Mouse (Mus musculus) stomach, postnatal 0 days (tissue): Measurements from ENCODE around the gene Ccnl1.

Experiments used
- CTCF ChIP-seq: IDR thresholded peaks from 2 replicates; pipeline ENCODE4 v1.5.1; 2016; ENCODE audit warnings: antibody characterized with exemption, low read depth, mild to moderate bottlenecking, moderate library complexity
- EP300 ChIP-seq: optimal IDR thresholded peaks from 2 replicates; pipeline ENCODE3; 2016; ENCODE audit warnings: antibody characterized with exemption

DNA sequence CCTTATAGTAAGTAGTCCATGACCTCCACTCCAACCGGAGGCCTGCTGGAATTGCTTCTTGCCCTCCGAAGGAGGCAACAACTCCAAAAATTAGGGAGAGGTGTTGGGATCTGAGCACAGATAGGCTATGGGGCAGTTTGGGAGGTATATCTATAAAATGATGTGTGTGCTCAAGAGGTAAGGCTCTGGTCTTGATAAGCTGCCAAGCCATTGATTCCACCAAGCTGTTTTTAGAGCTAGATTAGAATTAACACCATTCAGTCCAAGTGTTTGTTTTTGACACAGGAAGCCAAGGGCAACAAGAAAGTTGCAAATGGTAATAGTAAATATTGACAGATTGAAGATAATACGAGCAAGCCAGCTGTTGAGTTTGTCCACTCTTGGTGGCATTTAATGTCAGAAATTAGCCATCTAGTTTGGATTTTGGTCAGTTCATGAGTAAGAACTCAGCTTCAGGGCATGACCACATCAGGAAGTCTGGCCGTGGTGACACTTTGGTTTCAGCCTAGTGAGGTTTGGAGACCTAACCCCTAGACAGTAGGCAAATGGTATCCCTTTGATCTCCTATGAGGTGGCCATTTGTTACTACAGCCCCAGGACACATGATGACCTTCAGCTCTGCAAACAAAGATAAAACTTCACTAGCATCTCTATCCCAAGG lies 4.4 kb upstream of the Ccnl1 start:
- TF ChIP-seq CTCF (no peak), EP300 (no peak)
